Mouse (Mus musculus) midbrain, postnatal 0 days (tissue): ENCODE measurements around the gene Lmod1. TPM values are rescaled to one million over a fixed set of nuclear protein-coding genes. Genes with fewer than 3 reads are reported as not detected.
"Not testable (repeated sequence)": the region's sequence is repeated elsewhere in the genome, so short reads cannot be mapped to it uniquely, and the experiment has no call there.

Experiments used
- ATAC-seq: fragments of 200-750 bp; cut with Nextera tagmentation; 2 replicates; pipeline ENCODE4 v1.8.0; 2017; ENCODE audit warnings: moderate number of reproducible peaks, mild to moderate bottlenecking, moderate TSS enrichment, moderate library complexity; ENCODE audit not compliant: low FRiP score
- DNase-seq: peaks from one replicate; pipeline ENCODE4 v3.0.0-alpha.2; 2015; ENCODE audit warnings: low spot score
- H3K27ac ChIP-seq: fragments of 300-500 bp; sonication (generic); 2 replicates; pipeline ENCODE4 v1.5.1; 2014; ENCODE audit warnings: low read depth, mild to moderate bottlenecking, low read length, mixed read lengths
- H3K27me3 ChIP-seq: fragments of 300-500 bp; sonication (generic); 2 replicates; pipeline ENCODE4 v1.6.1; 2014; ENCODE audit warnings: low read length, control low read depth, mixed read lengths; ENCODE audit not compliant: insufficient read depth
- H3K36me3 ChIP-seq: fragments of 300-500 bp; sonication (generic); 2 replicates; pipeline ENCODE4 v1.6.1; 2014; ENCODE audit warnings: low read length, control low read depth, mixed read lengths; ENCODE audit not compliant: insufficient read depth
- H3K4me1 ChIP-seq: fragments of 300-500 bp; sonication (generic); 2 replicates; pipeline ENCODE4 v1.6.1; 2014; ENCODE audit warnings: mild to moderate bottlenecking, control low read depth, antibody characterized with exemption, low read length, mixed read lengths; ENCODE audit not compliant: insufficient read depth
- H3K4me2 ChIP-seq: fragments of 300-500 bp; sonication (generic); 2 replicates; pipeline ENCODE4 v1.6.1; 2014; ENCODE audit warnings: low read depth, mild to moderate bottlenecking, low read length, mixed read lengths; ENCODE audit not compliant: poor library complexity, severe bottlenecking
- H3K4me3 ChIP-seq: fragments of 300-500 bp; sonication (generic); 2 replicates; pipeline ENCODE4 v1.5.1; 2014; ENCODE audit warnings: low read depth, mild to moderate bottlenecking, low read length, moderate library complexity
- H3K9ac ChIP-seq: fragments of 300-500 bp; sonication (generic); replicated peaks from 2 replicates; pipeline ENCODE4 v1.6.1; 2014; ENCODE audit warnings: mild to moderate bottlenecking, low read length, moderate library complexity, mixed read lengths; ENCODE audit not compliant: poor library complexity, severe bottlenecking
- H3K9me3 ChIP-seq: fragments of 300-500 bp; sonication (generic); 2 replicates; pipeline ENCODE4 v1.6.1; 2016; ENCODE audit warnings: low read length, control low read depth
- CTCF ChIP-seq: IDR thresholded peaks from 2 replicates; pipeline ENCODE4 v1.5.1; 2016; ENCODE audit warnings: antibody characterized with exemption, mild to moderate bottlenecking
- WGBS: fragments of 180-500 bp; shearing (Covaris S2); extraction: QIAGEN DNeasy Blood & Tissue Kit; methylation state at CpG from one replicate; pipeline ENCODE4 v1.1.7; 2014; 5-methylcytosine and 5-hydroxymethylcytosine counted together
- polyA plus RNA-seq: library from polyadenylated mRNA; unstranded; fragments of >200 nt; fragmentation: Nextera tagmentation; extraction: Ambion mirVana; gene quantifications from 2 replicates; pipeline ENCODE4 v1.2.1, GENCODE M21; 2015
- total RNA-seq: library from RNA; depleted of rRNA; stranded (reverse); fragments of >200 nt; gene quantifications from 2 replicates; pipeline ENCODE4 v1.2.3, GENCODE M21; 2014

The Lmod1 gene
- total and polyA plus RNA-seq, 2 experiments from 2014 or later, result 0.16 to 0.35 TPM

GRCm38 (mm10) chr1:135380071-135380991 lies 55.7 kb downstream of the Lmod1 start:
- ATAC-seq (no peak), DNase-seq (peak; percentile 25)
- no peak overlapping the region for H3K4me3 ChIP-seq
- no peak overlapping the region for H3K27ac ChIP-seq
- H3K27me3 ChIP-seq, result no peaks in the 10 kb centered on the region
- H3K36me3 ChIP-seq, result peaks cover 13% of the 10 kb centered on the region; the same call in 1 of the 2 replicates
- H3K4me2 ChIP-seq, result no peak overlapping the region
- no peak for TF ChIP-seq CTCF
- WGBS, result 81% methylated on average over 15 of the region's 15 CpGs
- no peaks in the 10 kb centered on the region for H3K9me3 ChIP-seq
- no peak overlapping the region for H3K9ac ChIP-seq
- H3K4me1 ChIP-seq, result no peaks in the 10 kb centered on the region; the same call in 1 of the 2 replicates

GRCm38 (mm10) chr1:135381560-135381959 lies 57.0 kb downstream of the Lmod1 start:
- not testable (repeated sequence) for H3K9me3 ChIP-seq, H3K27me3 ChIP-seq, ATAC-seq, H3K27ac ChIP-seq, DNase-seq, H3K4me2 ChIP-seq, H3K9ac ChIP-seq, H3K4me3 ChIP-seq, H3K4me1 ChIP-seq
- 60% methylated on average over 6 of the region's 6 CpGs for WGBS
- peaks cover 25% of the 10 kb centered on the region for H3K36me3 ChIP-seq
- TF ChIP-seq CTCF, result peak; percentile 70

- TF ChIP-seq CTCF, result no peak
- H3K9me3 ChIP-seq, result no peaks in the 10 kb centered on the region
- H3K27ac ChIP-seq, result no peak overlapping the region
- H3K9ac ChIP-seq, result no peak overlapping the region
- ATAC-seq (no peak), DNase-seq (no peak)
- H3K4me3 ChIP-seq, result no peak overlapping the region
- 93% methylated on average over 5 of the region's 5 CpGs for WGBS
- no peaks in the 10 kb centered on the region for H3K27me3 ChIP-seq
- no peak overlapping the region for H3K4me2 ChIP-seq
- peaks cover 51% of the 10 kb centered on the region for H3K36me3 ChIP-seq
- no peaks in the 10 kb centered on the region for H3K4me1 ChIP-seq
Measured at GRCm38 (mm10) chr1:135384171-135384570, 59.6 kb downstream of the Lmod1 start.

GRCm38 (mm10) chr1:135385161-135385560 lies 60.6 kb downstream of the Lmod1 start:
- ATAC-seq (no peak), DNase-seq (no peak)
- H3K36me3 ChIP-seq, result peaks cover 58% of the 10 kb centered on the region
- H3K4me1 ChIP-seq, result no peaks in the 10 kb centered on the region
- 91% methylated on average over 9 of the region's 9 CpGs for WGBS
- H3K27ac ChIP-seq, result no peak overlapping the region
- H3K4me3 ChIP-seq, result no peak overlapping the region
- H3K9ac ChIP-seq, result no peak overlapping the region
- no peaks in the 10 kb centered on the region for H3K9me3 ChIP-seq
- H3K4me2 ChIP-seq, result no peak overlapping the region
- H3K27me3 ChIP-seq, result no peaks in the 10 kb centered on the region
- TF ChIP-seq CTCF, result no peak

- 94% methylated on average over 5 of the region's 5 CpGs for WGBS
- DNase-seq (no peak), ATAC-seq (no peak)
- no peaks in the 10 kb centered on the region for H3K9me3 ChIP-seq
- H3K4me1 ChIP-seq, result no peaks in the 10 kb centered on the region
- H3K27me3 ChIP-seq, result no peaks in the 10 kb centered on the region
- H3K9ac ChIP-seq, result no peak overlapping the region
- peaks cover 41% of the 10 kb centered on the region for H3K36me3 ChIP-seq
- H3K27ac ChIP-seq, result no peak overlapping the region
- H3K4me2 ChIP-seq, result no peak overlapping the region
- no peak for TF ChIP-seq CTCF
- no peak overlapping the region for H3K4me3 ChIP-seq
Measured at GRCm38 (mm10) chr1:135399466-135399865, 74.9 kb downstream of the Lmod1 start.

GRCm38 (mm10) chr1:135401452-135402110 lies 77.0 kb downstream of the Lmod1 start:
- 98% methylated on average over 3 of the region's 3 CpGs for WGBS
- no peak overlapping the region for H3K4me2 ChIP-seq
- H3K27me3 ChIP-seq, result no peaks in the 10 kb centered on the region
- no peak overlapping the region for H3K4me3 ChIP-seq
- no peak overlapping the region for H3K27ac ChIP-seq
- no peaks in the 10 kb centered on the region for H3K4me1 ChIP-seq
- peaks cover 51% of the 10 kb centered on the region for H3K36me3 ChIP-seq
- TF ChIP-seq CTCF, result peak; percentile 62
- peak; percentile 39 for DNase-seq
- no peaks in the 10 kb centered on the region for H3K9me3 ChIP-seq
- ATAC-seq, result no peak
- H3K9ac ChIP-seq, result no peak overlapping the region
